Mouse (Mus musculus) testis, adult 2 months (tissue): ENCODE data around the gene Igf2. TPM values are rescaled to one million over a fixed set of nuclear protein-coding genes. Genes with fewer than 3 reads are reported as not detected.
A peak's percentile ranks its signal among the peaks of the same experiment; 100 is the strongest.

Source experiments
- H3K27ac ChIP-seq: fragments of 200-500 bp; 2 replicates; pipeline ENCODE4 v1.5.1; 2012; ENCODE audit warnings: low read depth, low read length; ENCODE audit not compliant: control insufficient read depth, insufficient read depth
- H3K27me3 ChIP-seq: fragments of 200-500 bp; 2 replicates; pipeline ENCODE4 v1.6.1; 2012; ENCODE audit warnings: mild to moderate bottlenecking, low read length, moderate library complexity; ENCODE audit not compliant: control insufficient read depth, insufficient read depth
- H3K36me3 ChIP-seq: fragments of 200-500 bp; 2 replicates; pipeline ENCODE4 v1.6.1; 2012; ENCODE audit warnings: mild to moderate bottlenecking, low read length; ENCODE audit not compliant: control insufficient read depth, insufficient read depth
- H3K4me1 ChIP-seq: fragments of 200-500 bp; 2 replicates; pipeline ENCODE4 v1.6.1; 2012; ENCODE audit warnings: low read length; ENCODE audit not compliant: control insufficient read depth, insufficient read depth
- H3K4me3 ChIP-seq: fragments of 200-500 bp; 2 replicates; pipeline ENCODE4 v1.5.1; 2012; ENCODE audit warnings: low read depth, mild to moderate bottlenecking, low read length, moderate library complexity, mixed read lengths; ENCODE audit not compliant: control insufficient read depth
- CTCF ChIP-seq: fragments of 200-500 bp; IDR thresholded peaks from 2 replicates; pipeline ENCODE4 v1.5.1; 2012; ENCODE audit warnings: low read depth, mild to moderate bottlenecking, inconsistent platforms, low read length, moderate library complexity; ENCODE audit not compliant: control insufficient read depth, insufficient read depth, insufficient replicate concordance
- POLR2A ChIP-seq: fragments of 200-500 bp; IDR thresholded peaks from 2 replicates; pipeline ENCODE4 v1.6.1; 2012; ENCODE audit warnings: low read depth, mild to moderate bottlenecking, inconsistent platforms, low read length, moderate library complexity; ENCODE audit not compliant: control insufficient read depth
- polyA plus RNA-seq: library from polyadenylated mRNA; depleted of rRNA; stranded (reverse); fragments of >200 nt; gene quantifications from 2 replicates; pipeline ENCODE4 v1.2.3, GENCODE M21; 2012

Igf2 gene
- polyA plus RNA-seq, 1 experiment: 10.7 TPM

GRCm38 (mm10) chr7:142663931-142664421 is 2.6 kb downstream of the Igf2 start:
- Histone ChIP-seq H3K27me3 (peaks cover 2% of the 10 kb centered on the region; the same call in 1 of the 2 replicates), H3K36me3 (no peaks in the 10 kb centered on the region), H3K27ac (no peak overlapping the region), H3K4me1 (peaks cover 9% of the 10 kb centered on the region), H3K4me3 (peak overlapping the region; percentile 35; the same call in 1 of the 2 replicates)
- no peak for TF ChIP-seq CTCF

GRCm38 (mm10) chr7:142663151-142663550 is 3.5 kb downstream of the Igf2 start:
- Histone ChIP-seq H3K36me3 (no peaks in the 10 kb centered on the region), H3K27ac (no peak overlapping the region), H3K4me1 (peaks cover 9% of the 10 kb centered on the region), H3K27me3 (peaks cover 2% of the 10 kb centered on the region; the same call in 1 of the 2 replicates), H3K4me3 (no peak overlapping the region)
- TF ChIP-seq CTCF (no peak), POLR2A (no peak)

GRCm38 (mm10) chr7:142661811-142662210 is 4.8 kb downstream of the Igf2 start:
- TF ChIP-seq CTCF: no peak
- TF ChIP-seq POLR2A: no peak
- no peak overlapping the region for H3K27ac ChIP-seq

GRCm38 (mm10) chr7:142661046-142661445 is 5.6 kb downstream of the Igf2 start:
- peaks cover 2% of the 10 kb centered on the region; the same call in 1 of the 2 replicates for H3K27me3 ChIP-seq

More at GRCm38 (mm10) chr7:142661811-142662210, 4.8 kb downstream of the Igf2 start:
- no peak overlapping the region for H3K4me3 ChIP-seq
- no peaks in the 10 kb centered on the region for H3K36me3 ChIP-seq
- H3K4me1 ChIP-seq: peaks cover 9% of the 10 kb centered on the region
- H3K27me3 ChIP-seq: peaks cover 2% of the 10 kb centered on the region; the same call in 1 of the 2 replicates

GRCm38 (mm10) chr7:142660651-142660945 is 6.0 kb downstream of the Igf2 start:
- H3K4me3 ChIP-seq: no peak overlapping the region
- peaks cover 2% of the 10 kb centered on the region; the same call in 1 of the 2 replicates for H3K27me3 ChIP-seq
- peaks cover 9% of the 10 kb centered on the region for H3K4me1 ChIP-seq
- no peaks in the 10 kb centered on the region for H3K36me3 ChIP-seq
- TF ChIP-seq POLR2A: no peak
- TF ChIP-seq CTCF: no peak
- H3K27ac ChIP-seq: no peak overlapping the region

More at GRCm38 (mm10) chr7:142661046-142661445, 5.6 kb downstream of the Igf2 start:
- H3K4me1 ChIP-seq: peaks cover 9% of the 10 kb centered on the region
- no peaks in the 10 kb centered on the region for H3K36me3 ChIP-seq
- H3K27ac ChIP-seq: no peak overlapping the region
- H3K4me3 ChIP-seq: no peak overlapping the region
- TF ChIP-seq CTCF (no peak), POLR2A (no peak)

- H3K4me3 ChIP-seq: no peak overlapping the region
- H3K36me3 ChIP-seq: no peaks in the 10 kb centered on the region
- no peak overlapping the region for H3K27ac ChIP-seq
- H3K4me1 ChIP-seq: peaks cover 9% of the 10 kb centered on the region
- H3K27me3 ChIP-seq: peaks cover 2% of the 10 kb centered on the region; the same call in 1 of the 2 replicates
- TF ChIP-seq CTCF (no peak), POLR2A (no peak)
These were observed 6.6 kb downstream of the Igf2 start for GRCm38 (mm10) chr7:142659767-142660650.

- peaks cover 8% of the 10 kb centered on the region for H3K4me1 ChIP-seq
- H3K27me3 ChIP-seq: peaks cover 2% of the 10 kb centered on the region; the same call in 1 of the 2 replicates
- no peak overlapping the region for H3K27ac ChIP-seq
- peak overlapping the region; percentile 58 for H3K4me3 ChIP-seq
- no peaks in the 10 kb centered on the region for H3K36me3 ChIP-seq
- no peak for TF ChIP-seq CTCF
- TF ChIP-seq POLR2A: no peak
These were observed 7.4 kb downstream of the Igf2 start for GRCm38 (mm10) chr7:142659181-142659681.
